Mouse (Mus musculus): ENCODE measurements around the gene Ift57.

- TF ChIP-seq POLR2A (IDR thresholded peaks at IDR 0.05; ENCODE audit: insufficient read depth, low read depth, low read length) = no peak
- TF ChIP-seq CTCF (IDR thresholded peaks at IDR 0.05; ENCODE audit: insufficient read depth, low read depth, low read length) = no peak
Measured at GRCm38 (mm10) chr16:49814419-49814818, 115.4 kb downstream of the Ift57 start.
